Mouse (Mus musculus) small intestine, adult 2 months (tissue): ENCODE results near the gene Oprm1. TPM values are rescaled to one million over a fixed set of nuclear protein-coding genes. Genes with fewer than 3 reads are reported as not detected.

Source experiments
- H3K27ac ChIP-seq: fragments of 200-500 bp; 2 replicates; pipeline ENCODE4 v1.5.1; 2012; ENCODE audit warnings: low read depth, low read length, control low read depth, inconsistent platforms; ENCODE audit not compliant: insufficient read depth
- H3K27me3 ChIP-seq: fragments of 200-500 bp; 2 replicates; pipeline ENCODE4 v1.6.1; 2012; ENCODE audit warnings: mild to moderate bottlenecking, moderate library complexity, low read length, inconsistent platforms; ENCODE audit not compliant: control insufficient read depth, insufficient read depth
- H3K36me3 ChIP-seq: fragments of 200-500 bp; 2 replicates; pipeline ENCODE4 v1.6.1; 2012; ENCODE audit warnings: mild to moderate bottlenecking, low read length, control low read depth, inconsistent platforms; ENCODE audit not compliant: control insufficient read depth, insufficient read depth
- H3K4me1 ChIP-seq: fragments of 200-500 bp; 2 replicates; pipeline ENCODE4 v1.6.1; 2012; ENCODE audit warnings: low read length, inconsistent platforms, mixed read lengths; ENCODE audit not compliant: control insufficient read depth, insufficient read depth, insufficient read length
- H3K4me3 ChIP-seq: fragments of 200-500 bp; 2 replicates; pipeline ENCODE4 v1.5.1; 2012; ENCODE audit warnings: low read depth, mild to moderate bottlenecking, control low read depth, inconsistent platforms, low read length, moderate library complexity
- CTCF ChIP-seq: fragments of 200-500 bp; IDR thresholded peaks from 2 replicates; pipeline ENCODE4 v1.5.1; 2012; ENCODE audit warnings: low read depth, mild to moderate bottlenecking, control low read depth, inconsistent platforms, low read length, moderate library complexity, mixed read lengths; ENCODE audit not compliant: insufficient replicate concordance, insufficient read length; ENCODE audit errors: extremely low read depth
- POLR2A ChIP-seq: fragments of 200-500 bp; IDR thresholded peaks from 2 replicates; pipeline ENCODE4 v1.6.1; 2012; ENCODE audit warnings: low read depth, mild to moderate bottlenecking, control low read depth, inconsistent platforms, low read length, moderate library complexity
- WGBS: fragments of 180-500 bp; shearing (Covaris S2); methylation state at CpG from one replicate; pipeline ENCODE4 v1.1.7; 2018; 5-methylcytosine and 5-hydroxymethylcytosine counted together
- polyA plus RNA-seq: library from polyadenylated mRNA; depleted of rRNA; stranded (reverse); fragments of >200 nt; gene quantifications from 2 replicates; pipeline ENCODE4 v1.2.3, GENCODE M21; 2012

Gene Oprm1
- polyA plus RNA-seq, 1 experiment = 0.08 TPM

- Histone ChIP-seq H3K27ac (no peak overlapping the region), H3K36me3 (no peaks in the 10 kb centered on the region), H3K4me3 (no peak overlapping the region), H3K27me3 (no peaks in the 10 kb centered on the region), H3K4me1 (no peaks in the 10 kb centered on the region)
- no peak for TF ChIP-seq POLR2A
- no peak for TF ChIP-seq CTCF
Observed at GRCm38 (mm10) chr10:6790226-6790625, 31.9 kb downstream of the Oprm1 start.

DNA sequence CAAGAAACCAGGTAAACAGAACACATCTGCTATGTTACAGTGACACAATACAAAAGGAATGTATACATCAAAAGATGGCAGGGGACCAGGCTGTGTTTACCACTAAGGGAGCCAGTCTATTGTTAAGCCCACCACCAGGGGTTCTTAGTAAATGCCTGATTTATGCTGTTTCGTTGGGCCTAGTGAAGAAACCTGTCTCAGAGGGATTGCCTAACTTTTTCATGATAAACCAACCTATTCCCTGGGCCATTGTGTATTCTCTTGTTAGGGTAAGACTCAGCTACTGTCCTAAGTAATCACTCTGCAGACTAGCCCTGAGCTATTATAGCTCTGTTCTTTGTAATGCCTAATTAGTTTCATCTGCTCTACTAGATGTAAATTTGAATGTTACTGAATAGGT, 62.3 kb downstream of the Oprm1 start:
- Histone ChIP-seq H3K36me3 (no peaks in the 10 kb centered on the region), H3K27ac (no peak overlapping the region), H3K27me3 (no peaks in the 10 kb centered on the region), H3K4me1 (no peaks in the 10 kb centered on the region), H3K4me3 (no peak overlapping the region)
- TF ChIP-seq CTCF = no peak
- WGBS = 30% methylated on average over 1 of the region's 1 CpGs

DNA sequence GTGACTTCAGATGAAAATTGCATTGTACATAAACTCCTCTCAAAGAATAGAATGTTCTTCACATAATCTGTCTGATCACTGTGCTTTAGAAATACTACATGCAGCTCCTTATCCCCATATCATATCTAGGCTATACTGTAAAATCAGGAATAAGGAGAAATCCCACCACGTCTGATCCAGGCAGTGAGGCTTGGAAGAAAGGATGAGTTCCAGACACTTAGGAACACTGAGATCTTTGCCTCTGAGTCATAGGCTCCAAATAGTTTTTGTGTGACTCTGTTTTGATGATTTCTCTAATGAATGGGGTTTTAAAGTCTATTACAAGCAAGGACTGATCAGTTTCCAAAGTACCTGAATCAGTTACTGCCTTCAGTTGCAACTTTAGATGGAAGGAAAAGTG, 83.9 kb downstream of the Oprm1 start:
- H3K4me3 ChIP-seq = no peak overlapping the region
- WGBS = 68% methylated on average over 1 of the region's 1 CpGs
- no peaks in the 10 kb centered on the region for H3K36me3 ChIP-seq

DNA sequence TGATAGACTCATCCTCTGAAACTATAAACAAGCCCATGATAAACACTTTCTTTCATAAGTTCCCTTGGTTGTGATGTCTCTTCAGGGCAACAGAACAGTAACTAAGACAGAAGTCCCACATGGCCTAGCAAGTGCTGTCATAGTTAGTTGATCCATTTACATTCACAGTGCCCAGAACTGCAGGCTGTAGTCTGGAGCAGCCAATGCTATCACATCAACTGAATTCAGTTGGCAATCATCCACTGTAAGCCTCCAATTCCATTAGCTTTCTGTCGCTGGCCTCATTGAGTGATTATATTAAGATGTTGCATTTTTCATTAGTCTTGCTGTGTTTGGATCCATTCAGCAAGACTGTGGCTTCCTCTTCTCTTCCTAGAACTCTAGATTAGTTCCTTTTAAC, 88.0 kb downstream of the Oprm1 start:
- no peaks in the 10 kb centered on the region for H3K36me3 ChIP-seq
- TF ChIP-seq CTCF (no peak), POLR2A (no peak)
- WGBS = 79% methylated on average over 1 of the region's 1 CpGs

More for the DNA sequence above, 83.9 kb downstream of the Oprm1 start:
- TF ChIP-seq POLR2A (no peak), CTCF (no peak)
- H3K4me1 ChIP-seq = no peaks in the 10 kb centered on the region
- H3K27me3 ChIP-seq = no peaks in the 10 kb centered on the region
- H3K27ac ChIP-seq = no peak overlapping the region

GRCm38 (mm10) chr10:6848162-6848754, 90.0 kb downstream of the Oprm1 start:
- WGBS = 70% methylated on average over 7 of the region's 7 CpGs
- H3K4me3 ChIP-seq = no peak overlapping the region
- TF ChIP-seq CTCF (no peak), POLR2A (no peak)
- no peaks in the 10 kb centered on the region for H3K27me3 ChIP-seq
- no peaks in the 10 kb centered on the region for H3K4me1 ChIP-seq
- H3K36me3 ChIP-seq = no peaks in the 10 kb centered on the region
- no peak overlapping the region for H3K27ac ChIP-seq

More for the DNA sequence above, 88.0 kb downstream of the Oprm1 start:
- no peak overlapping the region for H3K4me3 ChIP-seq
- no peak overlapping the region for H3K27ac ChIP-seq
- no peaks in the 10 kb centered on the region for H3K4me1 ChIP-seq
- no peaks in the 10 kb centered on the region for H3K27me3 ChIP-seq

- Histone ChIP-seq H3K4me1 (no peaks in the 10 kb centered on the region), H3K4me3 (no peak overlapping the region), H3K36me3 (no peaks in the 10 kb centered on the region), H3K27me3 (no peaks in the 10 kb centered on the region), H3K27ac (no peak overlapping the region)
- 67% methylated on average over 2 of the region's 2 CpGs for WGBS
- TF ChIP-seq CTCF (no peak), POLR2A (no peak)
Observed at GRCm38 (mm10) chr10:6848834-6849233, 90.5 kb downstream of the Oprm1 start.

DNA sequence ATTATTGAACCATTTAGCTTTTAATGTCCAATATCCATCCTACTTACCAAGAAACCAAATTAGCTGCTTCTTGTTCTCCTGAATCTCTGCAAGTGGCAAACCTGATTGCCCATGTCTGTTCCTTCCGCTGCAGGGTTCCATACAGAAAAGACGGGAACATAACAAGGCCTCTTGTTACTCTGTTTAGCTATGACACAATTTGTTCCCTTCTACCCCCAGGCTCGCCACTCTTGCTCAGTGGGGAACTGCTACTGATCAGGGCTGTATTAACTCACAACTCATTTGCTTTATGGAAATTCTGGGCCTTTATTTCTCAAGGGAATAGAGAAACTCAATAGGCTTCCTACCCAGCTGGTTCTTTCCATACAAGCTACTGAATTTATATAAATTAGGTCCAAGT, 97.5 kb downstream of the Oprm1 start:
- no peak overlapping the region for H3K4me3 ChIP-seq
- H3K4me1 ChIP-seq = no peaks in the 10 kb centered on the region
- no peaks in the 10 kb centered on the region for H3K27me3 ChIP-seq
- no peak for TF ChIP-seq CTCF
- no peak for TF ChIP-seq POLR2A
- H3K27ac ChIP-seq = no peak overlapping the region
- 83% methylated on average over 3 of the region's 3 CpGs for WGBS
- no peaks in the 10 kb centered on the region for H3K36me3 ChIP-seq

DNA sequence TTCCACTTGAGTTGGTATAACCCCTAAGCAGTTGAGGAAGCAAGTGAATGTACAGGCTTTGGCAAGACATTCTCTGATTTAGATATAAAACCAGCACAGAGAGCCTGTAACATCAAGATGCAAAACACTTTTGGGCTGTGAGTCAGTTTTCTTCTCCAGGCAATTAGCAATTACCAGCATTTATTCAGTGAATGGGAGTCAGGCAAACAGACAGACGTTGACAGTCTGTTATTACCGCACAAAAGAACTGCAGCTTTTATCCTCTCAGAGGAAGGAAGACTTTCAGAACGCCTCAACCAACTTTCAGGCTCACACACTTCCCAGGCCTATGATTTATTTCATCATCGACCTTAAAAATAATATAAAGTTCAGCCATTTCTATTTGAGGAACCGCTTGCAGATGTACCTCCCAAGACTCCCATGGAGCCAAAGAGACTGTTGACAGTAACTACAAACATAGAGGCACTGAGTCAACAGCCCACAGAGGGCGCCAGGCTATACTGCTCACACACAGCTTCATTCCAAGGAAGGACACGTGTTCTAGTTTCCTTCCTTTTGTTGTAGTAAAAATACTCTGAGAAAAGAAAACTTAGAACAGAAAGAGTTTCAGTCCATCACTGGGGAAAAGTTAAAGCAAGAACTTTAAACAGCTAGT, 113.2 kb downstream of the Oprm1 start:
- TF ChIP-seq POLR2A = no peak
- TF ChIP-seq CTCF = no peak
- Histone ChIP-seq H3K27ac (no peak overlapping the region), H3K4me3 (no peak overlapping the region), H3K36me3 (no peaks in the 10 kb centered on the region), H3K4me1 (no peaks in the 10 kb centered on the region), H3K27me3 (no peaks in the 10 kb centered on the region)
- 73% methylated on average over 7 of the region's 7 CpGs for WGBS
